Mouse (Mus musculus) neural tube, embryonic 13.5 days (tissue): ENCODE results near the gene Gm20388. TPM values are rescaled to one million over a fixed set of nuclear protein-coding genes. Genes with fewer than 3 reads are reported as not detected.

Experiments
- ATAC-seq: fragments of 200-750 bp; cut with Nextera tagmentation; 2 replicates; pipeline ENCODE4 v1.8.0; 2017; ENCODE audit warnings: low read depth, mild to moderate bottlenecking, moderate TSS enrichment, moderate library complexity
- H3K27ac ChIP-seq: fragments of 300-500 bp; sonication (generic); replicated peaks from 2 replicates; pipeline ENCODE4 v1.5.1; 2015; ENCODE audit warnings: moderate library complexity, mild to moderate bottlenecking, inconsistent platforms
- H3K27me3 ChIP-seq: fragments of 300-500 bp; sonication (generic); 2 replicates; pipeline ENCODE4 v1.6.1; 2015; ENCODE audit warnings: mild to moderate bottlenecking, inconsistent platforms
- H3K36me3 ChIP-seq: fragments of 300-500 bp; sonication (generic); 2 replicates; pipeline ENCODE4 v1.6.1; 2015; ENCODE audit warnings: mild to moderate bottlenecking, inconsistent platforms
- H3K4me1 ChIP-seq: fragments of 300-500 bp; sonication (generic); replicated peaks from 2 replicates; pipeline ENCODE4 v1.6.1; 2015; ENCODE audit warnings: inconsistent platforms
- H3K4me2 ChIP-seq: fragments of 300-500 bp; sonication (generic); 2 replicates; pipeline ENCODE4 v1.6.1; 2015; ENCODE audit warnings: inconsistent platforms, mild to moderate bottlenecking, moderate library complexity
- H3K4me3 ChIP-seq: fragments of 300-500 bp; sonication (generic); 2 replicates; pipeline ENCODE4 v1.5.1; 2015; ENCODE audit warnings: mild to moderate bottlenecking, inconsistent platforms
- H3K9ac ChIP-seq: fragments of 300-500 bp; sonication (generic); 2 replicates; pipeline ENCODE4 v1.6.1; 2015; ENCODE audit warnings: moderate library complexity, mild to moderate bottlenecking, inconsistent platforms
- H3K9me3 ChIP-seq: fragments of 300-500 bp; sonication (generic); 2 replicates; pipeline ENCODE4 v1.6.1; 2016; ENCODE audit warnings: inconsistent platforms
- WGBS: fragments of 180-500 bp; shearing (Covaris S2); methylation state at CpG from one replicate; pipeline ENCODE4 v1.1.7; 2015; 5-methylcytosine and 5-hydroxymethylcytosine counted together
- polyA plus RNA-seq: library from polyadenylated mRNA; unstranded; fragments of >200 nt; fragmentation: Nextera tagmentation; extraction: Ambion mirVana; gene quantifications from 2 replicates; pipeline ENCODE4 v1.2.1, GENCODE M21; 2015

Gene Gm20388
- polyA plus RNA-seq, 1 experiment from 2014 or later: 0.27 TPM

GRCm38 (mm10) chr8:122343758-122344157, 2433.1 kb downstream of the Gm20388 start:
- ATAC-seq: peak; percentile 15; the same call in 1 of the 2 replicates
- Histone ChIP-seq H3K9me3 (no peaks in the 10 kb centered on the region), H3K4me1 (peaks cover 40% of the 10 kb centered on the region), H3K27ac (no peak overlapping the region), H3K4me3 (peak overlapping the region; percentile 19), H3K27me3 (peaks cover 63% of the 10 kb centered on the region), H3K36me3 (no peaks in the 10 kb centered on the region), H3K9ac (peak overlapping the region; percentile 51), H3K4me2 (peak overlapping the region; percentile 50)
- 1% methylated on average over 14 of the region's 14 CpGs for WGBS

- peaks cover 40% of the 10 kb centered on the region for H3K4me1 ChIP-seq
- H3K4me2 ChIP-seq: no peak overlapping the region
- WGBS: 3% methylated on average over 2 of the region's 5 CpGs
- no peak overlapping the region for H3K9ac ChIP-seq
- ATAC-seq: no peak
- H3K27me3 ChIP-seq: peaks cover 63% of the 10 kb centered on the region
- no peaks in the 10 kb centered on the region for H3K9me3 ChIP-seq
- H3K27ac ChIP-seq: no peak overlapping the region
- H3K36me3 ChIP-seq: no peaks in the 10 kb centered on the region
- H3K4me3 ChIP-seq: no peak overlapping the region
Measured at GRCm38 (mm10) chr8:122344219-122344618, 2433.6 kb downstream of the Gm20388 start.

DNA sequence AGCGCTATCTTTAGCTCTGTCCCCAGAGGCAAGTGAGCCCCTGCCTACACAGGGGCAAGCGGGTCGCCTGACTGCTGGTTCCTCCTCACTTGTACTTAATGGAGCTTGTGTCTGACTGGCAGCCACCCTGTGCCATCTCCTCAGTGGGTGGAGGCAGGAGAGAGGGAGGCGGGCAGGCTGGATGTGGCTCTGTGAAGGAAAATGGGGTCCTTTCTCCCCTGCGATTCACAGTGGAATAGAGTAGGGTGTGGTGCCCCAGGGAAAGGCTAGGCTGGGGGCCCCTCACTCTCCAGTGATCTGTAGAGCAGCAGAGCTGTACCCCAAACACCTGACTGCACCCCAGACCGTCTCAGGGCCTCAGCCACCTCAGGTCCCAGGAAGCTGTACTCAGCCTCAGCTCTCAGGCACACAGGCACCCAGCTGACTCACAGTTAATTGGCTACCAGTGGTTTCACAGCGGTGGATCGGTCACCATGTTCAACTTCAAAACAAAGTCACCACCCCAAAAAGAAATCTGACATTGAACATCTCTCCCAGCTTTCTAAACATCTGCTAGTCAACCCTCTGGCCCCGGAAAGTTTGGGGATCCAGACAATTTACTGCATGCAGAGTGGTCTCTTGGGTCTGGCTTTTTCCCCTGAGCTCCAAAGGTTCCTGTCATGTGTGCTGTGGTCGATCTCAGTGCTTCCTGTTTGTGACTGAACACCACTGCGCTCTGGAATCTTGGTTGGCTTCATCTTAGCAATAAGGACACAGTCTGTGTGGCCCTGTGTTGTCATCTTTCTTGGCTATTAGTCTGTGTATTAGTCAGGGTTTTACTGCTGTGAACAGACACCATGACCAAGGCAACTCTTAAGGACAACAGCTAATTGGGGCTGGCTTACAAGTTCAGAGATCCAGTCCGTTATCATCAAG, 2434.8 kb downstream of the Gm20388 start:
- H3K4me3 ChIP-seq: no peak overlapping the region
- no peak overlapping the region for H3K9ac ChIP-seq
- WGBS: 57% methylated on average over 12 of the region's 12 CpGs
- no peak overlapping the region for H3K4me2 ChIP-seq
- peaks cover 59% of the 10 kb centered on the region for H3K27me3 ChIP-seq
- no peaks in the 10 kb centered on the region for H3K9me3 ChIP-seq
- no peak overlapping the region for H3K27ac ChIP-seq
- no peaks in the 10 kb centered on the region for H3K36me3 ChIP-seq
- ATAC-seq: no peak
- peaks cover 47% of the 10 kb centered on the region for H3K4me1 ChIP-seq

GRCm38 (mm10) chr8:122347811-122348552, 2437.3 kb downstream of the Gm20388 start:
- ATAC-seq: peak; percentile 17; the same call in 1 of the 2 replicates
- Histone ChIP-seq H3K36me3 (no peaks in the 10 kb centered on the region), H3K4me3 (no peak overlapping the region), H3K4me1 (peaks cover 38% of the 10 kb centered on the region), H3K27ac (no peak overlapping the region), H3K4me2 (no peak overlapping the region), H3K9me3 (no peaks in the 10 kb centered on the region), H3K9ac (no peak overlapping the region), H3K27me3 (peaks cover 42% of the 10 kb centered on the region)
- 74% methylated on average over 5 of the region's 5 CpGs for WGBS

GRCm38 (mm10) chr8:122349357-122350297, 2439.0 kb downstream of the Gm20388 start:
- 41% methylated on average over 15 of the region's 15 CpGs for WGBS
- H3K27me3 ChIP-seq: peaks cover 30% of the 10 kb centered on the region
- ATAC-seq: no peak

DNA sequence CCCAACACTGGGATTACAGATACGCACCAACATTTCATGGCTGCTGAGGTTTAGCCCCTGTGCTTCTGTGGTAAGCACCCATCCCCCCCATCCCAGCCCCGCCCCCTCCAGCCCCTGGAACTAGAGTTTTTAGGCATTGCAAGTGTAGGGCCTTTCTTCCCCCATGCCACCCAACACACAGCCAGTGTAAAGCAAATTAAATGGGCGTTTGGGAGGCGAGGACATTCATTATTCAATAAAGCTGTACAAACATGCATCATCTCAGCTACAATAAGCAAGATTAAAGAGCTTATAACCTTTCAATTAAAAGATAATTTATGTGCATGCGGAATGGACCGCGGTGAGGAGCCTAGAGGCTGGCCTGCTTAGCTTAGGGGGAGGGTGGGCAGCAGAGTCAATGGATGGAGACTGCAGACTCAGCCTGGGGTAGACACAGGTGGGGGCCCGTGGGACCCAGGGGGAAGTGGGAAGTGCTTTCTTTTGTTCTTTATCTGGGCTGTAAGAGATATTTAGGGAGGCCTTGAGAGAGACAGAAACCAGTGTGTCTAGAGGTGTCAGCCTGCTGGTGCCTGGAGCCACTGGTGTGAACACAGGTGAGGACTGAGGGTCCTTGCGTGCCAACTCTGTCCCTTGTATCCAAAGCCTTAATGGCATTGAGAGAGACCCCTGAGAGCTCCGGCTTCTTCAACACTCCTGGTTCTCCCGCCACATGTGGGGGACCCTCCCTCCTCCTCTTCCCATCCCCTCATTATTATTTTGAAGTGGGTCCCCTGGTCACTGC, 2439.9 kb downstream of the Gm20388 start:
- ATAC-seq: no peak
- H3K4me3 ChIP-seq: no peak overlapping the region
- WGBS: 39% methylated on average over 11 of the region's 11 CpGs
- peaks cover 15% of the 10 kb centered on the region for H3K4me1 ChIP-seq
- H3K9ac ChIP-seq: no peak overlapping the region
- H3K27ac ChIP-seq: no peak overlapping the region
- H3K4me2 ChIP-seq: no peak overlapping the region
- H3K36me3 ChIP-seq: no peaks in the 10 kb centered on the region
- H3K27me3 ChIP-seq: peaks cover 22% of the 10 kb centered on the region
- no peaks in the 10 kb centered on the region for H3K9me3 ChIP-seq

More at GRCm38 (mm10) chr8:122349357-122350297, 2439.0 kb downstream of the Gm20388 start:
- no peaks in the 10 kb centered on the region for H3K9me3 ChIP-seq
- H3K4me2 ChIP-seq: no peak overlapping the region
- H3K9ac ChIP-seq: no peak overlapping the region
- H3K4me3 ChIP-seq: no peak overlapping the region
- no peak overlapping the region for H3K27ac ChIP-seq
- H3K36me3 ChIP-seq: no peaks in the 10 kb centered on the region
- H3K4me1 ChIP-seq: peaks cover 22% of the 10 kb centered on the region

GRCm38 (mm10) chr8:122354157-122354556, 2443.5 kb downstream of the Gm20388 start:
- H3K36me3 ChIP-seq: no peaks in the 10 kb centered on the region
- WGBS: 81% methylated on average over 8 of the region's 8 CpGs
- H3K9ac ChIP-seq: no peak overlapping the region
- H3K9me3 ChIP-seq: no peaks in the 10 kb centered on the region
- no peak overlapping the region for H3K4me2 ChIP-seq
- no peak overlapping the region for H3K27ac ChIP-seq
- H3K27me3 ChIP-seq: peaks cover 21% of the 10 kb centered on the region
- no peak for ATAC-seq
- peaks cover 15% of the 10 kb centered on the region for H3K4me1 ChIP-seq
- no peak overlapping the region for H3K4me3 ChIP-seq

DNA sequence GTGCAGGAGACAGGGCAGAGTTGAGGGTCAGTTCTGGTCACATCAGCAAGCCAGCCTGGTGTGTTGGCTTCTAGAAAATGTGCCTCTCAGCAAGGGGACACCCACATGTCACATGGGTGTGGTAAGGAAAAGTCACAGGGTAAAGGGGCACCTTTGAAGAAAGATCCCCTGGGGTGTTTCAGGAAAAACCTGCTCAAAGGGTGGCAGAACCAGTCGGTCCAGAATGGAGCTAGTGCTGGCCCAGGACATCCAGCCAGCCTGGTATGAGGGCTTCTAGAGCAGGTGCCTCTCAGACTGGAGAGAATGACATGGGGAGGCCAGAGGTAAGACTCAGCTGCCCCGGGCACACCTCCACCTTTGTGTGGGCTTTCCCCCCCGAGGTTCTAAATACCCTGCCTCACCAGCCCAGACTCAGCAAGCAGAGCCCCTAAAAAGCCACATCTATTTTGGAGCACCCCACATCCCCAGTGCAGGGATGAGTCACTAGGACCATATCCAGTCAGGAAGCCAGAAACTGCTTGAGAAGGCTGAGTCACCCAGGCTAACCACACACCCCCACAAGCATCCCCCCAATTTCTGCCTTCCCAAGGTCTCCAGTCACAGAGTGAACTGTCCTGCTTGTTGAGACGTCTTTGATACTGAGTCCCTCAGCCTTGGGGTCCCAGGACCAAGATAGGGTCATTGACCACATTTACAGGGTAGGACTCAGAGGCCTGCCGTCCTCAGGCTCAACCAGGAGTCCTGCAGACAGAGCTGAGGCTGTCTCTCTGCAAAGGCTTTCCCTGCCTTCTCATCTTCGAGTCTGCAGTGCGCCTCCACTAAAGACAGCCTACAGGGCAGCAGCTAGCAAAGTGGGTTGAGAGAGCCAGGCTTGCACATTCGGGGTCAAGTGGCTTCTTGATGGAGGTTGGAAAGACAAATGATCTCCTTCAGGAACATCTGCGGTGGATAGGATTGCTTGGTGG, 2445.3 kb downstream of the Gm20388 start:
- Histone ChIP-seq H3K4me2 (no peak overlapping the region), H3K9ac (no peak overlapping the region), H3K27me3 (peaks cover 14% of the 10 kb centered on the region), H3K27ac (no peak overlapping the region), H3K4me1 (0 out of 2 replicates have a peak, but pooled peaks cover 6% of the 10 kb centered on the region), H3K9me3 (no peaks in the 10 kb centered on the region), H3K36me3 (no peaks in the 10 kb centered on the region), H3K4me3 (no peak overlapping the region)
- no peak for ATAC-seq
- 70% methylated on average over 9 of the region's 9 CpGs for WGBS

GRCm38 (mm10) chr8:122357202-122357601, 2446.6 kb downstream of the Gm20388 start:
- Histone ChIP-seq H3K9ac (no peak overlapping the region), H3K4me2 (no peak overlapping the region), H3K36me3 (no peaks in the 10 kb centered on the region), H3K4me1 (0 out of 2 replicates have a peak, but pooled peaks cover 6% of the 10 kb centered on the region), H3K9me3 (no peaks in the 10 kb centered on the region), H3K27me3 (peaks cover 15% of the 10 kb centered on the region), H3K27ac (no peak overlapping the region), H3K4me3 (no peak overlapping the region)
- 50% methylated on average over 11 of the region's 11 CpGs for WGBS
- no peak for ATAC-seq

- no peak overlapping the region for H3K4me2 ChIP-seq
- no peaks in the 10 kb centered on the region for H3K9me3 ChIP-seq
- no peak overlapping the region for H3K9ac ChIP-seq
- no peaks in the 10 kb centered on the region for H3K36me3 ChIP-seq
- H3K4me1 ChIP-seq: 0 out of 2 replicates have a peak, but pooled peaks cover 6% of the 10 kb centered on the region
- no peak overlapping the region for H3K4me3 ChIP-seq
- H3K27ac ChIP-seq: no peak overlapping the region
- 92% methylated on average over 5 of the region's 5 CpGs for WGBS
- no peak for ATAC-seq
- peaks cover 19% of the 10 kb centered on the region for H3K27me3 ChIP-seq
Measured at GRCm38 (mm10) chr8:122357641-122358040, 2447.0 kb downstream of the Gm20388 start.
